Mouse (Mus musculus) Muller cell, postnatal 12 days (primary cell): ENCODE data around the gene Evc.

Experiments
- DNase-seq: peaks from one replicate; pipeline ENCODE4 v3.0.0-alpha.2; 2015; ENCODE audit errors: inconsistent ontology term

The Evc gene

GRCm38 (mm10) chr5:37310026-37310425 lies 26.7 kb downstream of the Evc start:
- DNase-seq: no peak

GRCm38 (mm10) chr5:37298370-37298769 lies 38.3 kb downstream of the Evc start:
- DNase-seq: peak; percentile 23

- no peak for DNase-seq
Observed at GRCm38 (mm10) chr5:37296717-37297116, 40.0 kb downstream of the Evc start.

- DNase-seq: no peak
Observed at GRCm38 (mm10) chr5:37290983-37291382, 45.7 kb downstream of the Evc start.

GRCm38 (mm10) chr5:37289236-37289635 lies 47.5 kb downstream of the Evc start:
- peak; percentile 15 for DNase-seq

GRCm38 (mm10) chr5:37288374-37288773 lies 48.3 kb downstream of the Evc start:
- peak; percentile 31 for DNase-seq

- DNase-seq: no peak
Observed at GRCm38 (mm10) chr5:37281021-37281420, 55.7 kb downstream of the Evc start.

- DNase-seq: no peak
Observed at GRCm38 (mm10) chr5:37263816-37264215, 72.9 kb downstream of the Evc start.

- no peak for DNase-seq
Observed at GRCm38 (mm10) chr5:37261734-37262133, 75.0 kb downstream of the Evc start.

GRCm38 (mm10) chr5:37257243-37257642 lies 79.5 kb downstream of the Evc start:
- peak; percentile 30 for DNase-seq

- DNase-seq: no peak
Observed at GRCm38 (mm10) chr5:37256823-37257222, 79.9 kb downstream of the Evc start.

GRCm38 (mm10) chr5:37254523-37254922 lies 82.2 kb downstream of the Evc start:
- DNase-seq: no peak

- no peak for DNase-seq
Observed at GRCm38 (mm10) chr5:37252101-37252804, 84.4 kb downstream of the Evc start.

- DNase-seq: no peak
Observed at GRCm38 (mm10) chr5:37251596-37251995, 85.1 kb downstream of the Evc start.

GRCm38 (mm10) chr5:37248870-37249269 lies 87.8 kb downstream of the Evc start:
- DNase-seq: no peak

GRCm38 (mm10) chr5:37247456-37247855 lies 89.2 kb downstream of the Evc start:
- DNase-seq: no peak

- no peak for DNase-seq
Observed at GRCm38 (mm10) chr5:37246138-37246910, 90.4 kb downstream of the Evc start.

GRCm38 (mm10) chr5:37245651-37246050 lies 91.0 kb downstream of the Evc start:
- peak; percentile 66 for DNase-seq

- DNase-seq: no peak
Observed at GRCm38 (mm10) chr5:37244666-37245242, 91.9 kb downstream of the Evc start.

- DNase-seq: no peak
Observed at GRCm38 (mm10) chr5:37244161-37244560, 92.5 kb downstream of the Evc start.

GRCm38 (mm10) chr5:37243169-37243886 lies 93.4 kb downstream of the Evc start:
- DNase-seq: peak; percentile 63
